32 mouse cellular contexts compared by ENCODE assay signal in the genomic region with DNA sequence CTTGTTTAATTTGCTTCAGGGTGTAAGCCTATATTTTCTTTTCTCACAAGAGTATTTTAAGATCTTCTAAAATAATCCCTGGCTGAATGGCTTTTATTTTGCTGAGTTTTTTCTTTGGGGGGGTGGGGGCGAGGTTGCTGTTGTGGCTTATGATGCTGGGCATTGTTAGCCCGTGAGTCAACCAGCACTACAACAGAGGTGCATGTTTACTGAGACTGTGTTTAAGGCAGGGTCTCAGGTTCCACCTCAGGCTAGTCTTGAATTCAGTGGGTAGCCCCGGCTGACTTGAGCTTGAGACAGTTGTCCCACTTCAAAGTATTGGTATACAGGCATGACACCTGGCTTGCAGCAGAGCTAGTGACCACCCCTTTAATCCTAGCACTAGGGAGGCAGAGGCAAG.
"Had no signal": no experiment of that assay in that cellular context is flagged by ENCODE, and none has a peak within 500 bp of the region (broad histone marks: within the 10 kb centered on the region; RNA-seq: fewer than 3 reads in every experiment).

No protein-coding gene starts in this region.

- DNase-seq: left cerebral cortex, postnatal 4 days; liver; liver, embryonic 13.5 days; liver, postnatal 0 days; lung, adult 18-20 months; lung, adult 2 months; lung, embryonic 14.5 days; lung, postnatal 10 days; lung, postnatal 14 days; lung, postnatal 36 days; lung, postnatal 4 days; midbrain, embryonic 14.5 days had no signal

- H3K27ac ChIP-seq: limb, embryonic 10.5 days; limb, embryonic 12.5 days; limb, embryonic 13.5 days; limb, embryonic 15.5 days; liver, embryonic 12.5 days; liver, embryonic 13.5 days; liver, embryonic 14.5 days; liver, embryonic 15.5 days; lung, embryonic 15.5 days; macrophage; midbrain, embryonic 10.5 days; midbrain, embryonic 12.5 days; midbrain, embryonic 13.5 days; midbrain, embryonic 15.5 days; neural tube, embryonic 12.5 days had no signal

- H3K9me3 ChIP-seq: limb, embryonic 10.5 days; limb, embryonic 12.5 days; limb, embryonic 13.5 days; limb, embryonic 15.5 days; liver, embryonic 12.5 days; liver, embryonic 13.5 days; liver, embryonic 15.5 days; lung, embryonic 15.5 days; megakaryocyte, embryonic 14.5 days; midbrain, embryonic 10.5 days; midbrain, embryonic 12.5 days; midbrain, embryonic 13.5 days; midbrain, embryonic 15.5 days; neural tube, embryonic 12.5 days had no signal

- H3K4me3 ChIP-seq: limb, embryonic 10.5 days; limb, embryonic 12.5 days; limb, embryonic 13.5 days; limb, embryonic 15.5 days; liver, embryonic 12.5 days; liver, embryonic 13.5 days; liver, embryonic 15.5 days; lung, embryonic 15.5 days; megakaryocyte, embryonic 14.5 days; midbrain, embryonic 10.5 days; midbrain, embryonic 12.5 days; midbrain, embryonic 13.5 days; midbrain, embryonic 15.5 days; myocyte; neural tube, embryonic 12.5 days had no signal

- H3K27me3 ChIP-seq: limb, embryonic 12.5 days; limb, embryonic 15.5 days; liver, embryonic 12.5 days; liver, embryonic 13.5 days; liver, embryonic 15.5 days; lung, embryonic 15.5 days; megakaryocyte, embryonic 14.5 days; midbrain, embryonic 12.5 days; midbrain, embryonic 13.5 days; midbrain, embryonic 15.5 days; neural tube, embryonic 12.5 days had no signal

- ATAC-seq: liver, embryonic 12.5 days; liver, postnatal 0 days; lung, postnatal 0 days; midbrain, embryonic 13.5 days; midbrain, embryonic 15.5 days; midbrain, embryonic 16.5 days had no signal

- H3K4me1 ChIP-seq: limb, embryonic 10.5 days; limb, embryonic 12.5 days; limb, embryonic 13.5 days; limb, embryonic 15.5 days; liver, embryonic 12.5 days; liver, embryonic 13.5 days; liver, embryonic 15.5 days; lung, embryonic 15.5 days; megakaryocyte, embryonic 14.5 days; midbrain, embryonic 10.5 days; midbrain, embryonic 12.5 days; midbrain, embryonic 13.5 days; midbrain, embryonic 15.5 days; neural tube, embryonic 12.5 days had no signal

- H3K9ac ChIP-seq: limb, embryonic 12.5 days; limb, embryonic 13.5 days; limb, embryonic 15.5 days; liver, embryonic 12.5 days; liver, embryonic 13.5 days; liver, embryonic 14.5 days; liver, embryonic 15.5 days; liver, postnatal 0 days; lung, embryonic 14.5 days; lung, embryonic 15.5 days; midbrain, embryonic 12.5 days; midbrain, embryonic 13.5 days; midbrain, embryonic 15.5 days; neural tube, embryonic 12.5 days had no signal

- H3K4me2 ChIP-seq: limb, embryonic 12.5 days; limb, embryonic 13.5 days; limb, embryonic 15.5 days; liver, embryonic 11.5 days; liver, embryonic 12.5 days; liver, embryonic 13.5 days; liver, embryonic 15.5 days; lung, embryonic 14.5 days; lung, embryonic 15.5 days; midbrain, embryonic 11.5 days; midbrain, embryonic 12.5 days; midbrain, embryonic 13.5 days; midbrain, embryonic 15.5 days; neural tube, embryonic 12.5 days had no signal
